Mouse (Mus musculus) kidney, embryonic 14.5 days (tissue): ENCODE results near the gene Mylk. TPM values are rescaled to one million over a fixed set of nuclear protein-coding genes. Genes with fewer than 3 reads are reported as not detected.

ENCODE experiments used
- ATAC-seq: fragments of 200-750 bp; cut with Nextera tagmentation; 2 replicates; pipeline ENCODE4 v1.8.0; 2017; ENCODE audit warnings: moderate number of reproducible peaks, mild to moderate bottlenecking, moderate TSS enrichment, moderate library complexity; ENCODE audit not compliant: low FRiP score, low TSS enrichment
- H3K27ac ChIP-seq: fragments of 300-500 bp; sonication (generic); 2 replicates; pipeline ENCODE4 v1.5.1; 2014; ENCODE audit warnings: low read depth, mild to moderate bottlenecking, low read length, moderate library complexity, mixed read lengths
- H3K27me3 ChIP-seq: fragments of 300-500 bp; sonication (generic); 2 replicates; pipeline ENCODE4 v1.6.1; 2014; ENCODE audit warnings: mild to moderate bottlenecking, low read length; ENCODE audit not compliant: control insufficient read depth, insufficient read depth
- H3K36me3 ChIP-seq: fragments of 300-500 bp; sonication (generic); 2 replicates; pipeline ENCODE4 v1.6.1; 2014; ENCODE audit warnings: low read length, mixed read lengths; ENCODE audit not compliant: control insufficient read depth, insufficient read depth
- H3K4me1 ChIP-seq: fragments of 300-500 bp; sonication (generic); 2 replicates; pipeline ENCODE4 v1.6.1; 2014; ENCODE audit warnings: low read length, mixed read lengths; ENCODE audit not compliant: control insufficient read depth, insufficient read depth
- H3K4me2 ChIP-seq: fragments of 300-500 bp; sonication (generic); replicated peaks from 2 replicates; pipeline ENCODE4 v1.6.1; 2014; ENCODE audit warnings: low read depth, mild to moderate bottlenecking, low read length
- H3K4me3 ChIP-seq: fragments of 300-500 bp; sonication (generic); 2 replicates; pipeline ENCODE4 v1.5.1; 2014; ENCODE audit warnings: mild to moderate bottlenecking, low read length
- H3K9ac ChIP-seq: fragments of 300-500 bp; sonication (generic); 2 replicates; pipeline ENCODE4 v1.6.1; 2014; ENCODE audit warnings: low read depth, mild to moderate bottlenecking, low read length, moderate library complexity
- H3K9me3 ChIP-seq: fragments of 300-500 bp; sonication (generic); 2 replicates; pipeline ENCODE4 v1.6.1; 2016; ENCODE audit warnings: low read length; ENCODE audit not compliant: control insufficient read depth
- WGBS: fragments of 180-500 bp; shearing (Covaris S2); extraction: QIAGEN DNeasy Blood & Tissue Kit; methylation state at CpG from one replicate; pipeline ENCODE4 v1.1.7; 2014; 5-methylcytosine and 5-hydroxymethylcytosine counted together
- polyA plus RNA-seq: library from polyadenylated mRNA; unstranded; fragments of >200 nt; fragmentation: Nextera tagmentation; extraction: Ambion mirVana; gene quantifications from 2 replicates; pipeline ENCODE4 v1.2.1, GENCODE M21; 2014

The Mylk gene
- polyA plus RNA-seq, 1 experiment from 2014 or later: 34.0 TPM

DNA sequence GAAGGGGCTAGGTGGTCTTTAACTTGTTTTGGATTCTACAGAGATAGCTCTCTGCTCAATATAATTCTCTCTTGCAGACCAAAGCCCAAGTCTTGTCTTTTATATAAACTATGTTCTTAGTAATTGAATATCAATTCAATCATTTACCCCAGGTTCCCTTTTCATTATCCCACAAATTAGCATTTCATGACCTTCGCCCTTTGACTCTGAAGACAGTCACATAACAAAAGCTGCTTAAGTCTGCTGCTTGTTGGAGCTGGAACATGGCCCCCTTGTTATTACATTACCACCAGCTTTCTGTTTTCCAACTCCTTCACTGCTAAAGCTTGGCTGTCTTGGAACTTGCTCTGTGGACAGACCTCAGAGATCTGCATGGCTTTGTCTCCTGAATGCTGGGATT is 15.6 kb upstream of the Mylk start:
- H3K4me1 ChIP-seq: no peaks in the 10 kb centered on the region
- no peaks in the 10 kb centered on the region for H3K9me3 ChIP-seq
- no peak for ATAC-seq
- H3K9ac ChIP-seq: no peak overlapping the region
- H3K4me2 ChIP-seq: no peak overlapping the region
- 90% methylated on average over 1 of the region's 1 CpGs for WGBS
- H3K4me3 ChIP-seq: no peak overlapping the region
- no peak overlapping the region for H3K27ac ChIP-seq
- 0 out of 2 replicates have a peak, but pooled peaks cover 6% of the 10 kb centered on the region for H3K36me3 ChIP-seq
- no peaks in the 10 kb centered on the region for H3K27me3 ChIP-seq

DNA sequence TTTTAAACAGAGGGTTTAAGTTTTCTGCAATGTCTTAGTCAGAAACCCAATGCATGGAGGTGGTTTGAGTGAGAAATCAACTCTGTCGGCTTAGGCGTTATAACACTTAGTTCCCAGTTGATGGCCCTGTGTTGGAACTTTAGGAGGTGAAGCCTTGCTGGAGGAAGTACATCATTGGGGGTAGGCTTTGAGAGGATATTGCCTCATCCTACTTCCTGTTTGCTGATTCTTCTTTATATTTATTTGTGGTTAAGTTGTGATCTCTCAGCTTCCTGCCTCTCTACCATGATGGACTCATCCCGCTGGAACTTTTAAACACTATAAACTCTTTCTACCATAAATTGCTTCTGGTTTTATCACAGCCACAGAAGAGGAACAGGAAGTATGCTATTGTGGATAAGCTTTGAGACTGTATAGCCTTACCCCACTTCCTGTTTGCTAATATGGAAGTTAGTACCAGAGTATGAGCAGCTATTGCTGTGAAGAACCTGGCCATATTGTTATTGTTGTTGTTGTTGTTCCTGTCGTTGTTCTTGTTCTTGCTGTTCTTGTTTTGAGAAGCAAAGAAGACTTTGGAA is 6.3 kb upstream of the Mylk start:
- Histone ChIP-seq H3K4me1 (no peaks in the 10 kb centered on the region), H3K36me3 (no peaks in the 10 kb centered on the region), H3K9ac (no peak overlapping the region), H3K9me3 (no peaks in the 10 kb centered on the region), H3K27me3 (no peaks in the 10 kb centered on the region), H3K4me3 (no peak overlapping the region), H3K27ac (no peak overlapping the region), H3K4me2 (no peak overlapping the region)
- ATAC-seq: no peak
- WGBS: 84% methylated on average over 4 of the region's 4 CpGs

DNA sequence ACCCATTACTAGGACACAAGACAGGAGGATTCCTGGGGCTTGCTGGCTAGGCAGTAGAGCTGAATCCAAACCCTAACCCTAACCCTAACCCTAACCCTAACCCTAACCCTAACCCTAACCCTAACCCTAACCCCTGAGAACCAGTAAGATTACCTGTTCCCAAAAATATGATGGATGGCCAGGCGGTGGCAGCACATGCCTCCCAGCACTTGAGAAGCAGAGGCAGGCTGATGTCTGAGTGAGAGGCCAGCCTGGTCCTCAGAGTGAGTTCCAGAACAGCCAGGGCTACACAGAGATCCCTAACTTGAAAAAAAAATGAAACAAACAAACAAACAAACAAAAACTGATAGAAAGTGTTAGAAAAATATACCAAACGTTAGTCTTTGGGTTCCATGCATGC is 2.1 kb upstream of the Mylk start:
- WGBS: 51% methylated on average over 2 of the region's 2 CpGs
- Histone ChIP-seq H3K27me3 (peaks cover 7% of the 10 kb centered on the region; the same call in 1 of the 2 replicates), H3K9me3 (no peaks in the 10 kb centered on the region), H3K36me3 (no peaks in the 10 kb centered on the region), H3K27ac (no peak overlapping the region), H3K4me3 (no peak overlapping the region), H3K4me2 (no peak overlapping the region), H3K4me1 (peaks cover 6% of the 10 kb centered on the region), H3K9ac (no peak overlapping the region)
- ATAC-seq: no peak

DNA sequence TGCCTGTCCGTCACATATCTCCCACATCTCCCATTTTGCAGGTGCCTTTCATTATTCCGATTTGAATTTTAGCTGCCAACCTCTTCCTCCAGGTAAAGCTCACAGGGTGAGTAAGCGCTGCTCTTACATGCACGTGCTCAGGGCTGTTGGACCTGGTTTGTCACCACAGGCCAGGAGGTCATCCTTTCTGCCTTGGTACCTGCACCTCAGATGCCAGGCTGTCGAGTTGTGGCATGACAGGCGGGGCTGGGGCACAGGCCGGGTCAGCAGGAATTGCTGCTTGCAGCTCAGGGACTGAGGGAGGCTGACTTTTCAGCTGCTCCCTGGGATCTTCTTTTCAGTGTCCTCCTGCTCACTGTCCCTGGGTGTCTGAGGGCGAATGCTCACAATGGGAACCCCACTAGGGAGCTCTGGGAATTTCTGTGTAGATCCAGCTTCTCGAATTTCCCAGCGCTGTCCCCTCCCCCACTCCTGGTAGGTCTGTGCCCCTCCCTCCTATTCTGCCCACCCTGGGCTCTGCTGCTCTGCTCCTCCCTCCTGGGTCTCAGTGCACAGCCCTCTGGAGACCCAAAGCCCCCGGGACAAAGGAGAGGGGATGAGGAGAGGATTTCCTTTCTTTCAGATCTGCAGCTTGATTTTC is 3.2 kb downstream of the Mylk start:
- Histone ChIP-seq H3K27ac (no peak overlapping the region), H3K4me3 (no peak overlapping the region), H3K36me3 (no peaks in the 10 kb centered on the region), H3K9me3 (no peaks in the 10 kb centered on the region), H3K9ac (no peak overlapping the region), H3K4me1 (peaks cover 17% of the 10 kb centered on the region), H3K4me2 (no peak overlapping the region; the same call in 1 of the 2 replicates), H3K27me3 (peaks cover 7% of the 10 kb centered on the region; the same call in 1 of the 2 replicates)
- 25% methylated on average over 11 of the region's 11 CpGs for WGBS
- no peak for ATAC-seq

DNA sequence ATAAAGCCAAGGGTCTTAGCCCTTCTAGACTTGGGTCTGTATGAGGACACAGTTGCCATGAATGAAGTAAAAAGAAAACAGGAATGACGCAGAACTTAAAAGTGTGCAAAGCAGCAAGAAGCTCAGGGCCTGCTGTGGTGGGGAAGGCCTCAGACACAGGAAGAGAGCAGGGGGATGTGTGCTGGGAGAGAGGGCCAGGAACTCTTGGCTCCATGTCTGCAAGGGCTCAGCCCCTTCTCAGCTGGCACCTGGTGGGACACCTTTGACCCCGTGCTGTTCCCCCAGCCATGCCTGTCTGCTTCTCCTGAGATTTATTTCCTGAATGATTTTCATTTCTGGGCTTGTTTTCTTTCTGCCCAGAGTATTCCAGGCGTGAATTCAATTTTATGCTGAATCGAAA is 4.5 kb downstream of the Mylk start:
- H3K9ac ChIP-seq: no peak overlapping the region
- H3K27me3 ChIP-seq: peaks cover 4% of the 10 kb centered on the region; the same call in 1 of the 2 replicates
- H3K4me2 ChIP-seq: no peak overlapping the region
- 57% methylated on average over 4 of the region's 4 CpGs for WGBS
- no peak overlapping the region for H3K4me3 ChIP-seq
- no peaks in the 10 kb centered on the region for H3K9me3 ChIP-seq
- no peak overlapping the region for H3K27ac ChIP-seq
- no peaks in the 10 kb centered on the region for H3K36me3 ChIP-seq
- no peak for ATAC-seq
- peaks cover 17% of the 10 kb centered on the region for H3K4me1 ChIP-seq

DNA sequence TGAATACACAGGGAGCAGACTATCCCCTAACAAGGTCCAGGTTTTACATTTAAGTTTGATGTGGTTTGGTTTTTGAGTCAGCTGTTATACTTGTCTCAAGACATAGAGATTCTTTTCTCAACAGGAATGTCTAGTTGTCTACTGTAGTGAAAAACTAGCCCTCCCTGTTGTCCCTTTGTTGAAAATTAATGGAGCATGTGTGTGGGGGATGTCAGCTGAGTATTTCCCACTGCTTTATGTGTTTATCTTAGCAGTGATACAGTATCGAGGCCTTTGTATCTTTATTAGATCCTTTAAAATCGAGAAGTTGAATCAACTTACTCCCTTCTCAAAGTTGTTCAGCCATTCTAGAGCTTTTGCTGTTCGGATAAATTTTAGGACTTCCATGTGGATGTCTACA is 7.0 kb downstream of the Mylk start:
- Histone ChIP-seq H3K9ac (no peak overlapping the region), H3K27ac (no peak overlapping the region), H3K27me3 (no peaks in the 10 kb centered on the region), H3K4me1 (peaks cover 14% of the 10 kb centered on the region), H3K4me3 (no peak overlapping the region), H3K9me3 (no peaks in the 10 kb centered on the region), H3K4me2 (no peak overlapping the region), H3K36me3 (no peaks in the 10 kb centered on the region)
- 28% methylated on average over 3 of the region's 3 CpGs for WGBS
- ATAC-seq: peak; percentile 64

DNA sequence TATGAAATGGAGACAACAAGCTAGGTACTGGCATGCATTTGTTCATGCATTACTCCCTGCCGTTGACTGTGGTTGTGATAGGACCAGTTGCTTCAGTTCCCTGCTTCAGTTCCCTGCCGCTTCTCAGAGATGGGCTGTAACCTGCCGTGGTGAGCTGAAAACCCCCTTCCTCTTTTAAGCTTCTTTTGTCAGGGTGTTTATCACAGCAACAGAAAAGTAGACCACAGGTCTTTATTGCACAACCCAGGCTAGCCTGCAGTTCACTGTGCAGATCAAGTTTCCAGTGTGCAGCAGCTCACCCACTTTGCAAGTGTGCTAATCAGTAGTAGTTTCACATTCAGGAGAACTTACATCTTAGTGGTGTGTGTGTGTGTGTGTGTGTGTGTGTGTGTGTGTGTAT is 8.0 kb downstream of the Mylk start:
- no peak overlapping the region for H3K27ac ChIP-seq
- H3K27me3 ChIP-seq: no peaks in the 10 kb centered on the region
- H3K4me3 ChIP-seq: no peak overlapping the region
- peaks cover 24% of the 10 kb centered on the region for H3K4me1 ChIP-seq
- ATAC-seq: no peak
- no peak overlapping the region for H3K9ac ChIP-seq
- no peaks in the 10 kb centered on the region for H3K36me3 ChIP-seq
- H3K4me2 ChIP-seq: no peak overlapping the region
- H3K9me3 ChIP-seq: no peaks in the 10 kb centered on the region
- WGBS: 88% methylated on average over 3 of the region's 3 CpGs

DNA sequence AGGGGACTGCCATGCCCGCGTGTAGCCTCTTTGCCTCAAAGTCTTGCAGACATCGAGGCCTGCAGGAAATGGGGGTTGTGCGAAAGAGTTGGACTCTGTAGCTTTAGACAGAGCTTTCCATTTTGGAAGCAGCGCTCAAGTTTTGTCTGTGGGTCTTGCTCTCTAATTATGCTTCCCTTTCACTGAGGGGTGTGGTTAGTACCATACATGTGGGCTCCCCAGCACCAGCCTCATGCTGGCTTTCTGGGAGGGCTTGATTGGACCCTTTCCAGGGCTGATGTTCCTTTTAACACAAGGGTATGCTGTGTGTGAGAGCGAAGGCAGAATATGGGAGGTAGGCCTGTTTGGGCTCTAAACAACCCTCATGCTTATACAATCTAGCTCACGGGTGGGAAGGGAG is 12.0 kb downstream of the Mylk start:
- no peaks in the 10 kb centered on the region for H3K27me3 ChIP-seq
- H3K9me3 ChIP-seq: no peaks in the 10 kb centered on the region
- H3K9ac ChIP-seq: no peak overlapping the region
- no peaks in the 10 kb centered on the region for H3K36me3 ChIP-seq
- WGBS: 76% methylated on average over 7 of the region's 7 CpGs
- ATAC-seq: no peak
- H3K4me1 ChIP-seq: peaks cover 14% of the 10 kb centered on the region
- H3K27ac ChIP-seq: no peak overlapping the region
- H3K4me3 ChIP-seq: no peak overlapping the region
- no peak overlapping the region for H3K4me2 ChIP-seq

DNA sequence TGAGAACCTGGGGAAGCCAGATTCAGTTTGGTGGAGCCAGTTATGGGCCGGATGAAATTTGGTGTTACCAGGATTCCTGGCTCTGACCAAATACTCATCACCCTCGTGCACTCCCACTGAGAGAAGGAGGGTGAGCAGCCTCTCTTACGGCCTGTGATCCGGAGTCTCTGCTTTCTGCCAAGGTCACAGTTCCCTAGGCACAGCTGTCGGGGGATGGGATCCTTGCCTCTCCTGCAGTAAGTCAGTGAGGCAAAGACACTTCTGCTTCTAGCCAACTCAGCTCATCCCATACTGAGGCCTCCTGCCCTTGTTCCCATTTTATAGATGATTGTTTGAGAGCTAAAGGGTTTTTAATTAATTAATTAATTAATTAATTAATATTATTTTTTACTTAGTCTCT is 13.2 kb downstream of the Mylk start:
- Histone ChIP-seq H3K4me2 (no peak overlapping the region), H3K4me3 (no peak overlapping the region), H3K27me3 (no peaks in the 10 kb centered on the region), H3K27ac (no peak overlapping the region), H3K36me3 (no peaks in the 10 kb centered on the region), H3K9ac (no peak overlapping the region), H3K9me3 (no peaks in the 10 kb centered on the region), H3K4me1 (peaks cover 14% of the 10 kb centered on the region)
- peak; percentile 70 for ATAC-seq
- 36% methylated on average over 5 of the region's 5 CpGs for WGBS
